Mouse (Mus musculus): Measurements from ENCODE around the gene Rnd1. TPM values are rescaled to one million over a fixed set of nuclear protein-coding genes. Genes with fewer than 3 reads are reported as not detected.

Gene Rnd1
- total and polyA plus RNA-seq, 3 experiments, result 1.1 to 2.6 (median 1.3) TPM

DNA sequence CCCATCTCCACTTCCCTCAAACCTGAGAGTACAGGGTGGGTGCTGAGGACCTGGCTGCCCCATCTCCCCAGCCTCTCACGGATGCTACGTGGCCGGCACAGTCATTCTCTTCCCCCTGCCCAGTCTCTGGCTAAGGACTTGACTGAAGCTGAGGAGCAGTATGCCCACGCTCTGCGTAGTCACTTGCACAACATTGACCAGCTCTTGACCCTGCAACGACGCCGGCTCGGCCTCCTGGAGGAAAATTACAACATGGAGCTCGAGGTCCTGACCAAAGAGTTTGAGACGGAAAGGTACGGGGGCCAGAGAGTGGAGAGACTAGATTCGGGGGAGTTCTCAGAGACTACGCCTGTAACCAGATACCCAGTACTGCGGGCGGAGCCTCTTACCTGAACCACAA is 40.0 kb upstream of the Rnd1 start:
- Histone ChIP-seq H3K4me3 (no peak overlapping the region), H3K27me3 (ENCODE audit: control insufficient read depth, insufficient read depth, low read length) (no peaks in the 10 kb centered on the region), H3K27ac (no peak overlapping the region), H3K4me1 (ENCODE audit: control insufficient read depth, insufficient read depth, low read length) (no peaks in the 10 kb centered on the region), H3K79me2 (replicated peaks; ENCODE audit: control insufficient read depth, insufficient read depth, low read length) (no peaks in the 10 kb centered on the region), H3K9ac (ENCODE audit: low read depth, low read length) (no peak overlapping the region), H3K36me3 (ENCODE audit: control insufficient read depth, insufficient read depth, low read length) (no peaks in the 10 kb centered on the region)
- intact Hi-C loops (cut with DNase I), result no loop called here
- 68% methylated on average over 16 of the region's 16 CpGs for WGBS
- TF ChIP-seq EP300 (IDR thresholded peaks at IDR 0.05; ENCODE audit: insufficient read depth, low read depth, low read length) (no peak), CTCF (IDR thresholded peaks at IDR 0.05) (no peak), POLR2A (IDR thresholded peaks at IDR 0.05; ENCODE audit: insufficient read depth, low read depth, low read length) (no peak)
- no peak for DNase-seq

DNA sequence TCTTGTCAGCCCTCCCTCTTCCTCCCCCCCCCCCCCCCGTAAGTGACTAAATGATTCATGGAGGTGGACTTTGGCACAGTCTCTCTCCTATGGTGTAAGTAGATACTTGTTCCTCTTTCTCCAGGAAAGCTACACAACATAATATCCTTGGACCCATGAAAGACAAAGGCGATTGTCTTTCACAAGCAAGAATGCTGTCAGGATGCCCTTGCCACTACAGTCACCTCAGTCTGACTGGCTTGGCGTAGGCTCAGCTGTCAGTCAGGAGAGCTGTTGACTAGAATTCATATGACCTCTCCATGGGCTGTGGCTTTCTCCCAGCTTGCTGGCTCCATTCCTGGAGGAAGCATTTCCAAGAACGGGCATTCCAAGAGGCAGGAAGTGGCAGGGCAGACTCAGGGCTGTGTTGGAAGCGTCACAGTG is 37.0 kb upstream of the Rnd1 start:
- Histone ChIP-seq H3K4me3 (no peak overlapping the region), H3K27ac (no peak overlapping the region), H3K27me3 (ENCODE audit: control insufficient read depth, insufficient read depth, low read length) (no peaks in the 10 kb centered on the region), H3K36me3 (ENCODE audit: control insufficient read depth, insufficient read depth, low read length) (no peaks in the 10 kb centered on the region), H3K9ac (ENCODE audit: low read depth, low read length) (no peak overlapping the region), H3K4me1 (ENCODE audit: control insufficient read depth, insufficient read depth, low read length) (no peaks in the 10 kb centered on the region), H3K79me2 (replicated peaks; ENCODE audit: control insufficient read depth, insufficient read depth, low read length) (no peaks in the 10 kb centered on the region)
- DNase-seq, result peak; percentile 46 to 68
- intact Hi-C loops (cut with DNase I), result loop anchor here (5.0 kb wide), 1 partner anchor 83 kb away; no protein-coding TSS in a partner anchor
- WGBS, result 20% methylated on average over 5 of the region's 5 CpGs
- peak; percentile 46; the same call in 1 of the 2 replicates for TF ChIP-seq EP300 (IDR thresholded peaks at IDR 0.05; ENCODE audit: insufficient read depth, low read depth, low read length)
- no peak for TF ChIP-seq CTCF (IDR thresholded peaks at IDR 0.05)

DNA sequence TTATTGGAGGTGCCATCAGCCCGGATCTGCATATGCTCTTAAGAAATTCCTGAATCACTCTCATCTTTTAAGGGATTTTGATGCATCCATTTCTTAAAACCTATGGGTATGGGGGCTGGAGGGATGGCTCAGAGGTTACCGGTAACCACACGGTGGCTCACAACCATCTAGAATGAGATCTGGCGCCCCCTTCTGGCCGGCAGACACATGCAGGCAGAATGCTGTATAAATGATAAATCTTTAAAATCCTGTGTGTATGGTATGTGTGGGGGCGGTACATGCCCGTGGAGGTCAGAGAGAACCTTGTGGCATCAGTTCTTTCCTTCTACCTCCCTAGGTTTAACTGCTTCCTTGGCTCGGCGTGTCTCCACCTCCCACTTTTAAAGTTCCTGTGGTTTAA is 33.2 kb upstream of the Rnd1 start:
- WGBS, result 14% methylated on average over 9 of the region's 9 CpGs

DNA sequence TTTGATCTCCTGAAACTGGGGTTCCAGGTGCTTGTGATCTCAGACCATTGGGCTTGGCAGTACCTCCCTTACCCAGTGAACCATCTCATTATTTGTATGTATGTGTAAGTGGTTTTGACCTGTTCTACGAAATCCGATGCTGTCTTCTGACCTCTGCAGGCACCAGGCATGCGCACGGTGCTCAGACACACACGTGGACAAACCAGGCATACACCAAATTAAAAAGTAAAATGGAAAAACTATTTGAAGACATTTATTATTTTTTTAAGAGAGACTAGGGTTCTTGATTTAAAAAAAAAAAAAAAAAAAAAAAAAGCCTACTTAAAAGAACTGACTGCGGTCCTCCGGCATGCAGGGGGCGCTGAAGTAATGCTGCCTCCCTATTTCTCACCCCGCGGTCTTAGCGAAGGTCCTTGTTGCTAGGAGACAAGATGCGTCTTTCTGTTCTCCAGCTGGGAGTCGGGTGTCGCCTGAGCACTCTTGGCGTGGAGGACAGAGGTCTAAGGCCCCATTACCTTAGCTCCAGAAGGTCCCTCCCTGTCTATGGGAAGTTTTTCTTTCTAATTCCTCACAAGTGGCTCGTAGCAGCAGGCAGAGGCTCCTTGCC is 30.6 kb upstream of the Rnd1 start, which contains the start of gene Ccdc65:
Ccdc65 (plus strand) TSS at position 442 of the 607 bp plus-strand sequence.
- TF ChIP-seq CTCF (IDR thresholded peaks at IDR 0.05) (peak; percentile 79), POLR2A (IDR thresholded peaks at IDR 0.05; ENCODE audit: insufficient read depth, low read depth, low read length) (no peak)
- H3K27ac ChIP-seq, result no peak within 1 kb of the TSS
- DNase-seq, result peak; percentile 80
- H3K4me1 ChIP-seq (ENCODE audit: control insufficient read depth, insufficient read depth, low read length), result no peaks in the 10 kb centered on the region
- intact Hi-C loops (cut with DNase I), result no loop called here
- H3K27me3 ChIP-seq (ENCODE audit: control insufficient read depth, insufficient read depth, low read length), result no peaks in the 10 kb centered on the region
- no peaks in the 10 kb centered on the region for H3K79me2 ChIP-seq (replicated peaks; ENCODE audit: control insufficient read depth, insufficient read depth, low read length)
- 20% methylated on average over 16 of the region's 16 CpGs for WGBS
- peak within 1 kb of the TSS; percentile 6; the same call in 1 of the 2 replicates for H3K4me3 ChIP-seq
- H3K36me3 ChIP-seq (ENCODE audit: control insufficient read depth, insufficient read depth, low read length), result no peaks in the 10 kb centered on the region
- H3K9ac ChIP-seq (ENCODE audit: low read depth, low read length), result no peak within 1 kb of the TSS

More for the DNA sequence above, 33.2 kb upstream of the Rnd1 start:
- TF ChIP-seq CTCF (IDR thresholded peaks at IDR 0.05) (peak; percentile 92), EP300 (IDR thresholded peaks at IDR 0.05; ENCODE audit: insufficient read depth, low read depth, low read length) (no peak), POLR2A (IDR thresholded peaks at IDR 0.05; ENCODE audit: insufficient read depth, low read depth, low read length) (no peak)
- H3K36me3 ChIP-seq (ENCODE audit: control insufficient read depth, insufficient read depth, low read length), result no peaks in the 10 kb centered on the region
- H3K79me2 ChIP-seq (replicated peaks; ENCODE audit: control insufficient read depth, insufficient read depth, low read length), result no peaks in the 10 kb centered on the region
- no peaks in the 10 kb centered on the region for H3K4me1 ChIP-seq (ENCODE audit: control insufficient read depth, insufficient read depth, low read length)
- no peak overlapping the region for H3K9ac ChIP-seq (ENCODE audit: low read depth, low read length)
- H3K4me3 ChIP-seq, result no peak overlapping the region
- H3K27me3 ChIP-seq (ENCODE audit: control insufficient read depth, insufficient read depth, low read length), result no peaks in the 10 kb centered on the region
- intact Hi-C loops (cut with DNase I), result loop anchor here (5.0 kb wide), 1 partner anchor 87 kb away; no protein-coding TSS in a partner anchor
- H3K27ac ChIP-seq, result no peak overlapping the region
- DNase-seq, result peak; percentile 43 to 71

DNA sequence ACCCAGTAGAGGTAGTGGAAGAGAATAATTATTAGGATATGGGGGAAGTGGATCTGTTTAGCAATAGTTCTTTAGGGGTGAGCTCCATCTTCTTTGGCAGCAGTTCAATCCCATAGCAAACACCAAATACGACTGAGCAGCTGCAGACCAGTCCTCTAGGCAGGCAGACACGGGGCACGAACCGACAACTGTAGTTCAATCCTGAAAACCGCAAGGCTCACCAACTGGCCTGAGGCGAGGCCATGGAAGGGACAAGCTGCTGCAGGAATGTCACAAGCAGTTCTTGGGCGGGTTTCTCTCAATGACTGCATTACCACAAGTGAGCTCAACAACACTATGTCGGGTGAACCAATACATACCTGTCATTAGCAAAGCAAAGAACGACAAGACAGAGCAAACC is 27.1 kb upstream of the Rnd1 start:
- no peak for DNase-seq
- TF ChIP-seq CTCF (IDR thresholded peaks at IDR 0.05) (no peak), EP300 (IDR thresholded peaks at IDR 0.05; ENCODE audit: insufficient read depth, low read depth, low read length) (no peak), POLR2A (IDR thresholded peaks at IDR 0.05; ENCODE audit: insufficient read depth, low read depth, low read length) (no peak)
- Histone ChIP-seq H3K27me3 (ENCODE audit: control insufficient read depth, insufficient read depth, low read length) (no peaks in the 10 kb centered on the region), H3K4me3 (no peak overlapping the region), H3K79me2 (replicated peaks; ENCODE audit: control insufficient read depth, insufficient read depth, low read length) (no peaks in the 10 kb centered on the region), H3K36me3 (ENCODE audit: control insufficient read depth, insufficient read depth, low read length) (no peaks in the 10 kb centered on the region), H3K9ac (ENCODE audit: low read depth, low read length) (no peak overlapping the region), H3K27ac (no peak overlapping the region), H3K4me1 (ENCODE audit: control insufficient read depth, insufficient read depth, low read length) (no peaks in the 10 kb centered on the region)
- intact Hi-C loops (cut with DNase I), result loop anchor here (5.0 kb wide), 1 partner anchor 98 kb away; no protein-coding TSS in a partner anchor
- 58% methylated on average over 9 of the region's 9 CpGs for WGBS

Data from heart, adult 2 months (tissue).